Mouse (Mus musculus): ENCODE measurements around the gene Kansl1.
A peak's percentile ranks its signal among the peaks of the same experiment; 100 is the strongest.

Kansl1 gene

GRCm38 (mm10) chr11:104439703-104440102 is 29.0 kb downstream of the Kansl1 start:
- DNase-seq (ENCODE audit: low read depth in 1 of 2, low spot score in 2 of 2), result no peak

GRCm38 (mm10) chr11:104438450-104438849 is 30.2 kb downstream of the Kansl1 start:
- DNase-seq (ENCODE audit: low read depth in 1 of 2, low spot score in 2 of 2), result no peak

GRCm38 (mm10) chr11:104436394-104436954 is 32.2 kb downstream of the Kansl1 start:
- no peak for DNase-seq (ENCODE audit: low read depth in 1 of 2, low spot score in 2 of 2)

GRCm38 (mm10) chr11:104435753-104436152 is 32.9 kb downstream of the Kansl1 start:
- DNase-seq (ENCODE audit: low read depth in 1 of 2, low spot score in 2 of 2), result no peak

GRCm38 (mm10) chr11:104435141-104435540 is 33.5 kb downstream of the Kansl1 start:
- no peak for DNase-seq (ENCODE audit: low read depth in 1 of 2, low spot score in 2 of 2)

GRCm38 (mm10) chr11:104432251-104432650 is 36.4 kb downstream of the Kansl1 start:
- DNase-seq (ENCODE audit: low read depth in 1 of 2, low spot score in 2 of 2), result no peak

GRCm38 (mm10) chr11:104431807-104432206 is 36.9 kb downstream of the Kansl1 start:
- DNase-seq (ENCODE audit: low read depth in 1 of 2, low spot score in 2 of 2), result no peak

GRCm38 (mm10) chr11:104424727-104425416 is 43.8 kb downstream of the Kansl1 start:
- peak; percentile 65 to 77 for DNase-seq (ENCODE audit: low read depth in 1 of 2, low spot score in 2 of 2)

- DNase-seq (ENCODE audit: low read depth in 1 of 2, low spot score in 2 of 2), result no peak
These were observed 56.4 kb downstream of the Kansl1 start for GRCm38 (mm10) chr11:104412254-104412653.

GRCm38 (mm10) chr11:104407391-104407790 is 61.3 kb downstream of the Kansl1 start:
- DNase-seq (ENCODE audit: low read depth in 1 of 2, low spot score in 2 of 2), result no peak

- DNase-seq (ENCODE audit: low read depth in 1 of 2, low spot score in 2 of 2), result no peak
These were observed 67.7 kb downstream of the Kansl1 start for GRCm38 (mm10) chr11:104400961-104401360.

- DNase-seq (ENCODE audit: low read depth in 1 of 2, low spot score in 2 of 2), result no peak
These were observed 69.0 kb downstream of the Kansl1 start for GRCm38 (mm10) chr11:104399459-104400216.

GRCm38 (mm10) chr11:104395648-104396047 is 73.0 kb downstream of the Kansl1 start:
- DNase-seq (ENCODE audit: low read depth in 1 of 2, low spot score in 2 of 2), result no peak

GRCm38 (mm10) chr11:104393196-104393595 is 75.5 kb downstream of the Kansl1 start:
- DNase-seq (ENCODE audit: low read depth in 1 of 2, low spot score in 2 of 2), result no peak

- no peak for DNase-seq (ENCODE audit: low read depth in 1 of 2, low spot score in 2 of 2)
These were observed 76.5 kb downstream of the Kansl1 start for GRCm38 (mm10) chr11:104392153-104392552.

GRCm38 (mm10) chr11:104387284-104387683 is 81.4 kb downstream of the Kansl1 start:
- no peak for DNase-seq (ENCODE audit: low read depth in 1 of 2, low spot score in 2 of 2)

GRCm38 (mm10) chr11:104386595-104386994 is 82.1 kb downstream of the Kansl1 start:
- DNase-seq (ENCODE audit: low read depth in 1 of 2, low spot score in 2 of 2), result no peak

- DNase-seq (ENCODE audit: low read depth in 1 of 2, low spot score in 2 of 2), result no peak
These were observed 85.4 kb downstream of the Kansl1 start for GRCm38 (mm10) chr11:104383167-104383810.

- DNase-seq (ENCODE audit: low read depth in 1 of 2, low spot score in 2 of 2), result no peak
These were observed 86.8 kb downstream of the Kansl1 start for GRCm38 (mm10) chr11:104381887-104382286.

- DNase-seq (ENCODE audit: low read depth in 1 of 2, low spot score in 2 of 2), result no peak
These were observed 89.0 kb downstream of the Kansl1 start for GRCm38 (mm10) chr11:104379635-104380034.

GRCm38 (mm10) chr11:104376291-104376690 is 92.4 kb downstream of the Kansl1 start:
- no peak for DNase-seq (ENCODE audit: low read depth in 1 of 2, low spot score in 2 of 2)

Measured in monocyte, adult 2 months (primary cell).